Mouse (Mus musculus) R1 (cell line): Measurements from ENCODE around the gene Slc22a8.
A peak's percentile ranks its signal among the peaks of the same experiment; 100 is the strongest.

Experiments used
- DNase-seq: peaks from one replicate; pipeline ENCODE4 v3.0.0-alpha.2; 2018; ENCODE audit warnings: low read depth, low spot score

Gene Slc22a8

DNA sequence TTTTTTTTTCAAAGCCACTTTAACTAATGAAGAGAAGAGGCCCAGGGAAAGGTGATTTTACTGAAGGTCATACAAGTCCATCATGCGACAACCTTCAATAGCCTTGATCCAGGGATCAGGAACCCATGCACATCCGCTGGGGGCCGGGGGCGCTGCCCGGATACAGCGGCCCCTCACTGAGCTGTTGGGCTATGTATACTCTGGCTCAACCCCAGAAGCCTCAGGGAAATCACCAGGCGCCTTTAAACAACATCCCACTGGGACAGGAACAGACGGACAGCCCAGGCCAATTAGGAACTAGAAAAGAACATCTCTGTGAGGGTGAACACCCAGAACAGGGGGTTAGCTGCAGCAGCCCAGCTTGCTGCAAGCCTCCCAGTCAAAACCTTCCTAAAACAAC, at the start of gene Slc22a8:
TSS of gene Slc22a8 (plus strand) at position 301 of the 400 bp plus-strand sequence.
- DNase-seq = no peak

DNA sequence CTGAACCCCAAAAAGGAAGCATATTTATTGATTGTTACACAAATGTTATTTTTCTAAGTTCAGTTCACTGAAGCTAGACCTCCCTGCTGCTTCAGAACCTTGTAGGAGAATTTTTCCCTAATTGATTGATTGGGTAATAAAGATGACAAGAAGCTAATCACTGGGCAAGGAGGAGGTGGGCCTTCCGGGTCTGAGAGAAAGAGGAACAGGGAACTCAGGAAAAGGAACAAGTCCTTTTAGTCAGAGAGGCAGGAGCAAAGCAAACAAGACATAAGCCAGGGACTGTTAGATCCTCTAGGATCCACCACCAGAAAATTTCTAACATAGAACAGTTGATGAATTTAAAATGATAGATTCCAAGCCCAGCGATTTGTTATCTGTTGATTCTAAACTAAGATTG, 32.2 kb upstream of the Slc22a8 start:
- DNase-seq = no peak

DNA sequence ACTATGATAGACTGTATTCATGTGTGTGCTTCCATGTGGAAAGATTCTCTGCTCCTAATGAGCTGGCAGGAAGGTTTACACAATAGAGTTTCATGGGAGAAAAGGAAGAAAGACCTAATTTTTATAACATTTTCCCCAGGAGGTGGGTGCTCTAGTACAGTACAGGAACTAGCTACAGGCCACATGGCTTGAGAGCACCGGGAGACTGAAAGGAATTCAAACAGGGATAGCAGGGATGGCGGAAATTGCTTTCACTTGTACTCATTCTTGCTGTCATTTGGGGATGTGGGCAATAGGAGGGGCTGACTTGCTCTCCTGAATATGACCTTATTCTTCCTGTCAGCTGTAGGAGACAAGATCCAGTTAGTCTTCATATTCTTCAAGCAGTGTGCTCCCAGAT, 27.0 kb upstream of the Slc22a8 start:
- DNase-seq = no peak

DNA sequence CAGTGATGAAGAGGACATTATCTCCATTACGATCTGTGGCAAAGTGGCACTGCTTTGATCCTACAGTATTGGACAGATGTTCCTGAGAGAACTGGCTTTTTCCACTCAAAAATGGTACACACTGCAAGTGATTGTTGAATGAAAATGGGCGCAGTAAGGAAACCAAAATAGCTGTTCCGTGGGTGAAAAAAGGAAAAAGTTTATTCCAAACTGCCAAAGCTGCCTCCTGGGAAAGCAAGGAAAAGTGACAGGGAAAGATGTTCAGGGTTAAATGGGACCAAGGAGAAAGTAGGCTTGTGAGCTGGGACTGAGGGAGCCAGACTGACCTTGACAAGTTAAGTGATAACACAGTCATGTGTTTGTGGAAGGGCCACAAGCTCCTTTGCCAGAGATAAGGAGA, 26.6 kb upstream of the Slc22a8 start:
- no peak for DNase-seq

DNA sequence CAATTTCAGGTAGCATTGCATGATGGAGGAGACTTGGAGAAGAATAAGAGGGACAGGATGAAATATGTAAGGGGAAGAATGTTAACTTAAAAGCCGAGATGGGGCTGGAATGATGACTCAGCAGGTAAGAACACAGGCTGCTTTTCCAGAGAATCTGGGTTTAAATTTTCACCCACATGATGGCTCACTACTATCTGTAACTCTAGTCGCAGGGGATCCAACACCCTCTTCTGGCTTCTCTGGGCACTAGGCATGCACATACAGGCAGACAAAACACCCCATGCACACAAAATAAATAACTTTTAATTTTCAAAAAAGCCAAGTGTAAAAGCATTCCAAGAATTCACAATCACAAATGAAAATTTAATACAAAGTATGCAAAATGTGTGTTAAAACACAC, 25.8 kb upstream of the Slc22a8 start:
- DNase-seq = no peak

DNA sequence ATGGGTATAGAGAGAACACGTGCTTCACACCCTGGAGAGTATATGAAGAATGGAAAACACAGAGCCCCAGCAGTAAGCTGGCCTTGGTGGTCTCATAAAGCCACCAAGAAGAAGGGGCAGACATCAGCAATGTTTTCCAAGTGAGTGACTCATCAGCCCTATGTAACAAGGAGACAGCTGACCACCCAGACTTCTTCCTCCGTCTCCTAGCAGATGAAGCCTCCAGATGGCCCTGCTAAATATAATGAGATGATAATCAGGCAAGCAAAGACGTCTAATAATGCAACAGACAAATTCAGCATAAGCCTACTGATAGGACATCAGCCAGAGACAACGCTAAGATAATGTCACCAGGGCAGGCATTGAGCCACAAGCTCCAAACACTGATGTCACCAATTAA, 25.1 kb upstream of the Slc22a8 start:
- DNase-seq = no peak

DNA sequence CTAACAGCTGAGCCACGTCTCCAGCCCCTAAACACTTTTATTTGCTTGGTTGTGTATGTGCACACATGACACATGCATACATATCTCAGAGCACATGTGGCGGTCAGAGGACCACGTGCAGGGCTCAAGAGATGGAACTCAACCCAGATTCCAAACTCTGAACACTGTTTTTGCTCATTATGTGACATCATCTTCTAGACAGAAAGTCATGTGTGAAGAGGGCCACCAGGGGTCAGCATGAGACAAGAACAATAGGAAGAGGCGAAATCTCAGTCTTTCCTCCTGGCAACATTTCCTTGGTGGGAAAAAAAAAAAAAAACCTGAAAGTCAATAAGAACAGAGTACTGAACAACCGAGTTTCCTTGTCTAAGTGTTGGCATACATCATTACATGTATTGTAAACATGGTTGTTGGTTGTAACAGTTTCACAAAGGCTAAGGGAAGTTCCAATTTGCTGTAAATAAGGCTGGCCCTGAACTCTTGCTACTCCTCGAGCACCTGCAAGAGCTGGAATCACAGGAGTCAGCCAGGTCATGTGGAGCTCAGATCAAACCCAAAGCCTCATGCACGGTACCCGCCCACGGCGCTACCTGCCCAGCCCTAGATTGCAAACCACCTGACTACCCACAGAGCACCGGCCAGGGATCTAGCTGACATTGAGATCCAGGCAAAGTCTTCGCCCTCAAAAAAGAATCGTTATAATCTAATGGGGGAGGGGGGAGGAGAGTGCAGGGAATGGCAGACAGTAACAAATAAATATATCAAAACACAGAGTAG, 23.8 kb upstream of the Slc22a8 start:
- peak; percentile 73 for DNase-seq

DNA sequence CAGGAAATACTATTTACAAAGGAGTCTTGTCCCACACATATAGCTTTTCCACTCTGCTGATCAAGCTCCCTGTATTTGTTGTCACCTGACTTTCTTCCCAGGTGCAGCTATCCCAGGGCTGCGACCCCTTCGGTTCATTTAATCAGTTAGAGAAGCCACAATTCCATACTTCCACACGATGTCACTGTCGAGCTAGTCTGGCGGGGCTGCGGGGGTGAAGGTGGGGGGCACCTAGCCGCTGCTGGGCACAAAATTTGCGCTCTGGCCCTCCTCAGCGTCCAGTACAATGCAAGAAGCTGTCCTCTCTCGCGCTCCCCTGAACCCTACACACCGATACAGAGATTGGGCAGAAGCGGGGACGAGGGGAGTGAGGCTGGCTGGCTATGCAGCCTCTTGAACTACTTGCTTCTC, 21.6 kb upstream of the Slc22a8 start:
- DNase-seq = peak; percentile 63

DNA sequence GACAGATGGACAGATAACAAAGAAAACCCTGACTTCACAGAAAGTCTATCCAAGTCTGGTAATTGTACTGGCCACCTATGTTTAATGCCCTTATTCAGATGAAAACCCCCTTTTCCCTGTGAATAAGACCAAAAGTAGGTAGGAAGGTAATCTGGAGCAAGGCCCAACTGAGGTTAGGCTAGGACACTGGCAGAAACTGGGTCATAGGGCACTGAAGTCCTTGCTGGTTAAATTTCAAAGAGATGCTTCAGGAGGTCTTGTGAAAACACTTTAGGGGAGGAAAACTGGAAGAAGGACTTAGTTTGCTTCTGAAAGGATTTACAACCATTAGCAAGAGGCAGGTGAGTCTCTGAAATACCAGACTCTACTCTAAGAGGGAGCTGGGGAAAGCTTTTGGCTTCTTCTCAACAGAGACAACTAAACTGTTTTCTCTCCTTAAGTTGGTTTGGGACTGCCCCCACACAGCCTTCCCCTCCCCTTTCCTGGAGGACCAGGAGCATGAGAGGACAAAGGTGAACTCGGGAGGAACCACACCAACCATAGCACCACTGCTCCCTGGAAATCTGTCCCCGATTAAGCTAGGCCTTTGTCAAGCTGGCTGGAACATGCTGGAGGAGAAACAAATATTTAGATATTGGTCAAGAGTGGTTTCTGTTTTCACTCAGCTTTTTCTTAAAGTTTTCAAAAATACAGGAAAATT, 20.6 kb upstream of the Slc22a8 start:
- no peak for DNase-seq

DNA sequence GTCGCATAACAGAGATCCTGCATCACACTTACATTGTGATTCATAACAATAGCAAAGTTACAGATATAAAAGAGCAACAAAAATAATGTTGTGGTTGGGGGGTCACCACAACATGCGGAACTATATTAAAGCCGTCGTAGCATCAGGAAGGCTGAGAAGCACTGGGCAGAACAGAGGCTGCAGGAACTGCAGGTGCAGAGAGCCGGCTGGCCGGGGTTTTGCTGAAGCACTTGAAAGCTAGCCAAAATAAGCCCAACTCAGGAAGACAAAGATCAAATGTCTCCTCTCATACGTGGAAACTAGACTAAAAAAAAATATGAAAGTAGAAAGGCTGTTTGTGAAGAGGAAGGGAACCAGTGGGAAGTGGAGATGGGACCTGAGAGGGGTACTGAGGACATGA, 19.3 kb upstream of the Slc22a8 start:
- no peak for DNase-seq

DNA sequence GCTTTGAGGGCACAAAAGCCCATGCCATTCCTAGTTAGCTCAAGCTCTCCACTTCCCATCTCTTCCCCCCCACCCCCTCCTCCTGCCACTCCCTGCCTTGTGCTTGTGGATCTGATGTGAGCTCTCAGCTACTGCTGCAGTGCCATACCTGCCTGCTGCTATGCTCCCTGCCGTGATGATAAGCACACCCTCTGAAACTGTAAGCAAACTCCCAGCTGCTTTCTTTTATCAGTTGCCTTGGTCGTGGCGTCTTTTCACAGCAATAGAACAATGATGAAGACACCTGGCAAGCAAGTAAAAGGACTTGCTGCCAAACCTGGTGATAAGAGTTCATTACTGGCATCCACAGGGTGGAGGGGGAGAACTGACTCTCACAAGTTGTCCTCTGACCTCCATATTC, 18.6 kb upstream of the Slc22a8 start:
- peak; percentile 26 for DNase-seq

DNA sequence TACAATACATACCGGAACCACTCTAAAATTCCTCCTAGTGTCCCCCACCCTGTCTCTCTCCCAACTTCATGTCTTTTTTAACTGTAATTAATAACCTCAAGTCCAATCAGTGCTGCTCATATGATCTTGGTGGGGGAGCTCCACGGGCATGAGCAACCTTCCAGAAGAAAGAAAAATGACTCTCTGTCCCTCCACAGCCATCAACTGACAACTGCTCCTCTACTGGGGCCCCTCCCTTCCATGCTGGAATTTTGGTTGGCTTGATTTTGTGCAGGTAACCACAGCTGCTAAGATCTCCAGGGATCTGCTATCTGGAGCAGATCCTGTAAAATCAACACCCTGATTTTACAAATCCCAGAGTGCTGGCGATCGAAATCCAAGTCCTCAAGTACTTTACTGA, 13.6 kb upstream of the Slc22a8 start:
- DNase-seq = no peak

DNA sequence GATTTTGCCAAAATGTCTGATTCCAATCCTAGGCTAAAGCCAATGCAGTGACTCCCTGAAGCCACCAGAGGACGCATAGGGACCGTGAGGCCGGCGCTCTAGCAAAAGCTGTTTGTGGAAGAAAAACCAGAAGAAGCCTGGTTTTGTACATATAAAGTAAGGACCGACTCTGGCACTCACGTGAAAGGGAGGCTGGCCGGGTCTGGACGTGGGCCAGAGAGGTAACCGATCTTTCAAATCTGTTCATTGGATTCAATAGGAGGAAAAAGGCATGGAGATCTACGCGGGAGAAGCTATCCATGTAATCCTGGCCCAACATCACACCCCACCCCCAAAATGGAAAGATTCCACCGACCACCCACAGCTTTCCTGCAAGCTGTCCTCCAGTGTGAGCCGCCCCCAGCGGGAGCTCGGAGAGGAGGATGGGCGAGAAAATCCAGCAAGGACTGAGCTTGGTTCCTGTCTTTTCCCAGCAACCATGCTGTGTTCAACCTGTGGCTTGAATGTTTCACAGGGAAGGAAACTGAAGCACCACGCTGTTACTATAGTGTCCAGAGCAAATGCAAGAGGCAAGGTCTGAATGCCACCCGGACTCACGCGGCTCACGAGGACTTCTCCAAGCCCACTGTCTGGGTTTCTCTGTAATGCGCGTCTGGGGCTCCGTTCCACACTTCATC, 12.6 kb upstream of the Slc22a8 start:
- peak; percentile 80 for DNase-seq

DNA sequence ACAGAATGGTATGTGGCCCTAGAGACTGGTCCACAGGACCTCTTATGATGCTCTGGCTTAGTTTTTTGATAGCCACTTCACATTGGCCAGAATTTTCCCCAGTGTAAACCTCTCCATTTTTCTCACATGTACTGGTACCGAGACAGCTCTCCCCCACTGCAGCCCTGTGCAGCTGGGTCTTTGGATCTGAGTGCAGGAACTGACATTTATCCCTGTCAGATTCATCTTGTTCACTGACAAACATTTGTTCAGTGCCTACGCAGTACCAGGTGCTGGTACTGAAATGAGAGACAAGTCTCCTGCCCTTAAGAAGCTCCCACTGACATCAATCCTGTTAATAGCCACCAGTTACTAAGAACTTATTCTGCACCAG, 12.1 kb upstream of the Slc22a8 start:
- no peak for DNase-seq

DNA sequence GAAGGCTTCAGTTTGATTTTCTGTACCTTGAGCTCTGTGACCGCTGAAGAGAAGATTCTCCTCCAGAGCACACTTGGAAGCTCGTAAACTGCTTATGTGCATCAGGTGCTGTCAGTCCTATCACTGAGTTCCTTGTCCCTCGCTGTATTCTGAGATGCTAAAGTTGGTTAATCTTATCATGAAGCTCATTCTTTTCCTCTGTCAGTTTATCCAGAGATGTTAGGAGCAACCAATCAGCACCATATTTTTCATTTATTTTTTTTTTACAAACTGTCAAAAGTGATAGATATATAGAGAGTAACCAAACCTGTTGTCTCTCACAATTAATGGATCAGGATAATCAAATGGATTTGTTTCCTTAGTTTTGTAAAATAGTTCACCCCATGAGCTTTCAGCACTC, 5.8 kb upstream of the Slc22a8 start:
- no peak for DNase-seq

DNA sequence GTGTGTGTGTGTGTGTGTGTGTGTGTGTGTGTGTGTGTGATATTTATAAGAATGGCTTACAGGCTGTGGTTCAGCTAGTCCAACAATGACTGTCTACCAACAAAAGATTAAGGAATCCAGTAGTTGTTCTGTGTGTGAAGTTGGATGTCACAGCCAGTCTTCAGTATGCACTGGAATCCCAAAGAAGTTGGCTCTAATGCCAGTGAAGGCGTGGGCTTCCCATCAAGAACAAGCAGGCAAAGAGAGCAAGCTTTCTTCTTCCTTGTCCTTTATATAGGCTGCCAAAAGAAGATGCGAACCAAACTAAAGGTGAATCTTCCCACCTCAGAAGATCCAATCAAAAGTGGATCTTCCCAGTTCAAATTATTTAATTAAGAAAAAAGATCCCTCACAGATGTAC, 5.2 kb upstream of the Slc22a8 start:
- DNase-seq = no peak

DNA sequence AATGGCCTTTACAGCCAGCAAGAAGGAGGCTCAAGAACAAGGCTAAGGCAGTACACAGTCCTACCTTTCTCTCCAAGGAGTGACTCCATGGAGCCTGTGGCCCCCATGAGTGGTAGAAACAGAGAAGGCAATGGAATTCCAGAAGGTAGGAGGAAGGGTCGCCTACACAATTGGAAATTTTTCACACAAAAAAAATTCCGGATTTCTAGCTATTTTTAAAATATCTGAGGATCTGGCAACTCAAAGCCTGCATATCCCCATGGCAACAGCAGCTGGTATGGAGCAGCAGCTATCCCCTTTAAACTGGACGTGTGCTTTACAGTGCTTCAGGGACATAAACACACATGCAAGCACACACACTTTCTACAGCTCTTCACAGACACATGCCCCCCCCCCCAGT, 4.7 kb upstream of the Slc22a8 start:
- DNase-seq = no peak

DNA sequence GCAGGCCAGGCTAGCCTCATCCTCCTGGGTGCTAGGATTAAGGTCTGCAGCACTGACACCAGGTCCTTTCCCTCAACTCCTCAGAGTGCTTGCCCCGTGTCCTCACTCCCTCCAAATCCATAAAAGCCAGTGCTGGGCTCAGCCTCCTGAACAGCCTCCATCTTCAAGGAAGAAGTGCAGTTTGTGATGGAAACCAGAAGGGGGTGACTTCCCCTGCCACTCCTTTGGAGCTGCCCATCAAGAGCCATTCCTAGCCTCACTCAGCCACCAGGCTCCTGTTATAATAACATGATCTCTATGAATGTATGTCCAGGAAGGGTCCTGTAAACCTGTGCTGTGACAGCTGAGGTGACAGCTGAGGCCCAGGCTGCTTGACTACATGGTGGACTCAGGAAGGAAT, 3.7 kb upstream of the Slc22a8 start:
- DNase-seq = no peak

DNA sequence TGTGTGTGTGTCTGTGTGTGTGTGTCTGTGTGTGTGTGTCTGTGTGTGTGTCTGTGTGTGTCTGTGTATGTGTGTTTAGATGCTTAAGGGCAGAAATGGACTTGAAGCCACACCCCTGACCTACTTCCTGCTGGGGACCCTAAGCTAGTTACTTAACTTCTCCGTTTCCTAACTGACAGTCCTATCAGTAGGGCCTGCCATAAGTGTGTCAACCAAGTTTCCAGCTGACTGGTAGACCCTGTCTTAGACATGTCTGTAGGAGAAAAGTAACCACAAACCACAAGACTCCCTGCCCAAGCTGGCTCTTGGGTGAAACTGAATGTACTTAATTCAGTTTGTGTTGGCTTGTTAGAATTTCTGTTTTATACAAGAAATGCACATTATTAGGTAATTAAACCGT, 1.1 kb downstream of the Slc22a8 start:
- no peak for DNase-seq

DNA sequence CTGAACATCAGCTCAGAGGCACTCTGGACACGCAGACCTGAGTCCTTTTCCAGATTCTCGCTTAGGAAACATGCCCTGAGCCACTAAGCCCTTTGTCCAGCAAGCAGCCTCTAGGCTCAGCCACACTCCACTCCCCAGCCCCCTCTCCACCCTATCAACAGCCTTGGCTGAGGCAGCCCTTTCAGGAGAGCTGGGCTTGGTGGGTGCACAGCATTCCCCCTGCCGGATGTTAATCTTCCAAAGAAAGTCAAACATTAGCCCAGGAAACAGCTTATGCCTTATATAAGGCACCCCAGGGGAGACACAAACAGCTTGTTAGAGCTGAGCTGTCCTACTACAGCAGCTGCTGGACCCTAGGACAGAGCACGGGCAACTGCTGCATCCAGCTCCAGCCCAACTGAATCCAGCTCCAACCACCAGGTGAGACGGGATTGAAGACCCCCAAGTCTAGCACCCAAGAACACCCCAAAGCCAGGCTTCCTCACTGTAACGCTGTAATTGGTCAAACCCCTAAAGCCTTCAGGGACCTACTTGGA, 1.9 kb downstream of the Slc22a8 start:
- no peak for DNase-seq

DNA sequence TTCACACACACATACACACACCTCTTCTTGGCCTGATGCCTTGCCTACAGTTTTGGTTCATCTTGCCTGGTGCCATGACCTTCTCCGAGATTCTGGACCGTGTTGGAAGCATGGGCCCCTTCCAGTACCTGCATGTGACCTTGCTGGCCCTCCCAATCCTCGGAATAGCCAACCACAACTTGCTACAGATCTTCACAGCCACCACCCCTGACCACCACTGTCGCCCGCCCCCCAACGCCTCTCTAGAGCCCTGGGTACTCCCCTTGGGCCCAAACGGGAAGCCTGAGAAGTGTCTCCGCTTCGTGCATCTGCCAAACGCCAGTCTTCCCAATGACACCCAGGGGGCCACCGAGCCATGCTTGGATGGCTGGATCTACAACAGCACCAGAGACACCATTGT, 2.8 kb downstream of the Slc22a8 start:
- DNase-seq = no peak

DNA sequence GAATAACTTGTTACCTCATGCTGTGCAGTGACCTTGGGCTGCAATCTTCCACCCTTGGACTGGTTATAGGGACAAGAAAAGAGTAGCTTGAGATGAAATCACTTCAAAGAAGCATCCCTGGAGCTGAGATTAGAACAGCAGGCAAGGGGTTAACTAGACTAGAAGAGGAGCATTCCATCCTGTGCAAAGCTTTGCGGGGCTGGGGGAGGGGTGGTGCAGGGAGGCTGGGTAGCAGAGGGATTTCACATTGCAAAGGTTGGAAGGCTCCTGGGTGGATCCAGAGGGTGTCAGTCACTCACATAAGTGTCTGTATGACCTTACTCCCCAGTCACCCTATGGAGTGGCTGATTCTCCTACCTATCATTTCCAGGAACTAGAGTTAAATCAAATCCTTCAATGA, 3.5 kb downstream of the Slc22a8 start:
- peak; percentile 47 for DNase-seq

DNA sequence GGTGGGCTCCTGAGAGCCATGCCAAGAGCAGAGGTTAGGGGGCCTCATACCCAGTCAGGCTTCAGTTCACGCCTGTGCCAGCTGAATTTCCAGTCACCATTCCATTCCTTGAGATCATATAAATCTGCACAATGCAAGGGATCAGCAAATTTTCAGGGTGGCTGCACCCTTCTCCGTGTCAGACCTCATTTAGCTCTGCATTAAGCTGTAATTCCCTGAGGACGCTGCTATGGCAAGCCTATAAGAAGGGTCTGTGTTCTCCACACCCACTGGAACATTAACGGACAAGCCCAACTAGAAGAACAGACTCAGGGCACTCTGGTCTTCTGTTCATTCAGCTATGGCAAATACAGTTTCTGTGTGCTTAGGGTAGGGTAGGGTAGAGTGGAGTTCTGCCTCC, 6.2 kb downstream of the Slc22a8 start:
- DNase-seq = no peak
